Mouse (Mus musculus) G1E (cell line): ENCODE results near the gene Pdk1. TPM values are rescaled to one million over a fixed set of nuclear protein-coding genes. Genes with fewer than 3 reads are reported as not detected.

ENCODE experiments used
- ATAC-seq: 2 replicates; pipeline ENCODE4 v1.8.0; 2016; ENCODE audit warnings: mild to moderate bottlenecking; ENCODE audit not compliant: insufficient number of reproducible peaks, poor library complexity, low FRiP score, severe bottlenecking; ENCODE audit errors: extremely low read depth
- DNase-seq: peaks from one replicate; pipeline ENCODE4 v3.0.0; 2012; ENCODE audit warnings: low spot score
- H3K27me3 ChIP-seq: 2 replicates; pipeline ENCODE4 v1.6.1; 2012; ENCODE audit warnings: mild to moderate bottlenecking, low read length, inconsistent platforms; ENCODE audit not compliant: insufficient read depth
- H3K36me3 ChIP-seq: replicated peaks from 2 replicates; pipeline ENCODE3; 2012; ENCODE audit warnings: mild to moderate bottlenecking, inconsistent platforms
- H3K4me1 ChIP-seq: 2 replicates; pipeline ENCODE4 v1.6.1; 2012; ENCODE audit warnings: low read depth, low read length, inconsistent platforms, mixed read lengths; ENCODE audit not compliant: insufficient read depth
- H3K4me3 ChIP-seq: 2 replicates; pipeline ENCODE4 v1.5.1; 2012; ENCODE audit warnings: low read depth, mild to moderate bottlenecking, inconsistent platforms, low read length, moderate library complexity, mixed read lengths
- H3K9me3 ChIP-seq: replicated peaks from 2 replicates; pipeline ENCODE4 v1.6.1; 2012; ENCODE audit warnings: inconsistent platforms
- CTCF ChIP-seq: IDR thresholded peaks from 2 replicates; pipeline ENCODE4 v1.5.1; 2012; ENCODE audit warnings: low read depth, low read length, inconsistent platforms, mixed read lengths
- GATA1 ChIP-seq: IDR thresholded peaks from 2 replicates; pipeline ENCODE4 v1.6.1; 2012; ENCODE audit warnings: borderline replicate concordance, low read length, inconsistent platforms, mixed read lengths
- GATA2 ChIP-seq: IDR thresholded peaks from 2 replicates; pipeline ENCODE4 v1.6.1; 2012; ENCODE audit warnings: low read depth, low read length, inconsistent platforms, borderline replicate concordance
- POLR2AphosphoS5 ChIP-seq: IDR thresholded peaks from 2 replicates; pipeline ENCODE4 v1.6.1; 2012; ENCODE audit warnings: low read depth, low read length, inconsistent platforms; ENCODE audit not compliant: insufficient replicate concordance
- TAL1 ChIP-seq: conservative IDR thresholded peaks from 2 replicates; pipeline ENCODE4 v1.6.1; 2012; ENCODE audit warnings: low read depth, low read length, inconsistent platforms, mixed read lengths
- polyA plus RNA-seq: library from polyadenylated mRNA; stranded (reverse); fragments of >175 nt; gene quantifications from 2 replicates; pipeline ENCODE4 v1.2.3, GENCODE M21; 2012
- total RNA-seq, 2 experiments: library from RNA; stranded (forward) in 1 of 2; stranded (reverse) in 1 of 2; fragments of 200-1000 nt in 1 of 2; fragments of >200 nt in 1 of 2; fragmentation: Nextera tagmentation in 1 of 2; gene quantifications; 2 replicates each; pipeline ENCODE4 v1.2.3; 2014 to 2017

The Pdk1 gene
- total and polyA plus RNA-seq, 3 experiments: 50.3 to 141 (median 62.8) TPM

- TF ChIP-seq POLR2AphosphoS5: no peak
- no peak for TF ChIP-seq GATA2
- no peak for TF ChIP-seq CTCF
- TF ChIP-seq TAL1: no peak
- no peak for TF ChIP-seq GATA1
- no peak for ATAC-seq
- Histone ChIP-seq H3K4me1 (peaks cover 42% of the 10 kb centered on the region), H3K4me3 (peak overlapping the region; percentile 87; the same call in 1 of the 2 replicates), H3K36me3 (peaks cover 8% of the 10 kb centered on the region), H3K9me3 (no peaks in the 10 kb centered on the region), H3K27me3 (no peaks in the 10 kb centered on the region)
- DNase-seq: no peak
Observed at GRCm38 (mm10) chr2:71872141-71872540, 883 bp upstream of the Pdk1 start.

DNA sequence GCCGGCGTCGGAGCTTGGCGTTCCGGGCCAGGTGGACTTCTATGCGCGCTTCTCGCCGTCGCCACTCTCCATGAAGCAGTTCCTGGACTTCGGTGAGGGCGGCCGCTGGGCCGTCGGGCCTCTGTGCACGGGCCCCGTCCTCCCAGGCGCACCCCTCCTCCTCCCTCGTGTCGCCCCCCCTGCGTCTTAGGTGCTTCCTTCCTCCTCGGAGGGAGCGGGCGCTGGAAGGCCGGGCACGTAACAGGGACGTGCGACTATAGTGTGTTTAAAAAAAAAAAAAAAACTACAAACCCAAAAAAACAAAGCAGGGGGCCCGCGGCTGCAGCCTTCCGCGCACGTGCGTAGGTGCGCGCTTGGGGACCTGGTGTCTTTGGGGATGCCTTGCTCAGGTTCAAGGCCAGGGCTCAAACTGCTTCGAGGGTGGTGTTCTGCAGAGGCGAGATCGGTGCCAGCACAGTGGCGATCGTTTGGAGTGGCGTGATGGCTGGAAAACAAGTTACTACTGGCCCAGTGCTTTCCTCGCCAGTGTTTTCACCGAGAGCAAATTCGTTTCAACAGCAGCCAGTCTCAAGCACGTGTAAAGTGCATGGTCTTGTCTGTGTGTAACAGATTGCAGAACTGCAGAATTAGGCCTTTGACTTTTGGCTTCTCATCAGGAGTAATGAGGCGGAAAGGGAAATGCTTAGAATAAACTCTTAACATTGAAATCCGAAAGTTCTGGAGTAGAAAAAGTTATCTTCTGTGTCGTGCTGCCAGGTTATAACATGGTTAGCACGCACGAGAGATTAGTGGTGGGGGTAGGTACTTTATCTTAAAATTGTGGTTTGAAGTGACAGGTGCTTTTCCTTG is 674 bp downstream of the Pdk1 start:
- DNase-seq (peak; percentile 56), ATAC-seq (peak; percentile 15; the same call in 1 of the 2 replicates)
- Histone ChIP-seq H3K4me3 (peak overlapping the region; percentile 87), H3K36me3 (peaks cover 20% of the 10 kb centered on the region), H3K27me3 (no peaks in the 10 kb centered on the region), H3K4me1 (peaks cover 50% of the 10 kb centered on the region), H3K9me3 (no peaks in the 10 kb centered on the region)
- TF ChIP-seq POLR2AphosphoS5 (no peak), TAL1 (peak; percentile 36; the same call in 1 of the 2 replicates)

DNA sequence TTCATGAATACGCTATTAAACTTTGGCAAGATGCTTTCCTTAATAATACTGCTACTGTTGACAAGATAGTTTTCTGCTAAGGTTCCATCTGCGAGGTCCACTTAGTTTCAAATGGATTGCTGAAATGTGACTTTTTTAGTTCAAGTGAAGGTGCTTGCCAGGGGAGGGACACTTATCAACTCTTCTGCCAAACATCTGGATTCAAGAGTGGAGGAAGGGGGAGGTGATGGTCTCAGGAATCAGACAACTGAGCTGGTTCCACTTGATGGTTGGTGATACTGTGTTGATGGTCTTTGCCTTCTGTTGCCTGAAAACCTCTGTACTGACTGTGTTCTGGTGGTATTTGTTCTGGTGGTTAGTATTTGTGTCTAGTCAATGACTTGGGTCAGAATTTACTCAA is 1.4 kb downstream of the Pdk1 start:
- H3K9me3 ChIP-seq: no peaks in the 10 kb centered on the region
- H3K4me1 ChIP-seq: peaks cover 53% of the 10 kb centered on the region
- no peaks in the 10 kb centered on the region for H3K27me3 ChIP-seq
- ATAC-seq: no peak
- peaks cover 22% of the 10 kb centered on the region for H3K36me3 ChIP-seq
- peak overlapping the region; percentile 87; the same call in 1 of the 2 replicates for H3K4me3 ChIP-seq
- peak; percentile 57 for DNase-seq
- TF ChIP-seq TAL1 (peak; percentile 34), POLR2AphosphoS5 (no peak)

DNA sequence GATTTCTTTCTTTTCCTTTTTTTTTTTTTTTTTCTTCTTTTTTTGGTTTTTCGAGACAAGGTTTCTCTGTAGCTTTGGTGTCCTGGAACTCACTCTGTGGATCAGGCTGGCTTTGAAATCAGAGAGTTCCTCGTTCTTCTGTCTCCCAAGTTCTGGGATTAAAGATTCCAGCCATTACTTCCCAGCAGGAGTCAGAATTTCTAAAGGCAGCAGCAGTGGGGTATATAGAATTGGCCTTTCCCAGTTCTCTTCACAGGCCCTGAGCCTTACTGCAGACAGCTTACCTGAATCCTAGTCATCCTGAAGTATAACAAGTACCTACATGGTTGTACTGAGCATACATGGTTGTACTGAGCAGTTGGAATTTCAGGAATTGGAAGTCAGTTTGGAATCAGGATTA is 1.8 kb downstream of the Pdk1 start:
- TF ChIP-seq GATA1 (no peak), TAL1 (no peak)
- no peaks in the 10 kb centered on the region for H3K9me3 ChIP-seq
- H3K27me3 ChIP-seq: no peaks in the 10 kb centered on the region
- peaks cover 25% of the 10 kb centered on the region for H3K36me3 ChIP-seq
- peak overlapping the region; percentile 87 for H3K4me3 ChIP-seq
- DNase-seq: no peak
- no peak for ATAC-seq
- H3K4me1 ChIP-seq: peaks cover 53% of the 10 kb centered on the region

- TF ChIP-seq GATA2 (no peak), TAL1 (no peak), CTCF (no peak), GATA1 (no peak), POLR2AphosphoS5 (no peak)
- Histone ChIP-seq H3K27me3 (no peaks in the 10 kb centered on the region), H3K9me3 (no peaks in the 10 kb centered on the region), H3K4me1 (peaks cover 41% of the 10 kb centered on the region), H3K4me3 (no peak overlapping the region), H3K36me3 (peaks cover 47% of the 10 kb centered on the region)
- no peak for ATAC-seq
- no peak for DNase-seq
Observed at GRCm38 (mm10) chr2:71877865-71878264, 4.8 kb downstream of the Pdk1 start.

DNA sequence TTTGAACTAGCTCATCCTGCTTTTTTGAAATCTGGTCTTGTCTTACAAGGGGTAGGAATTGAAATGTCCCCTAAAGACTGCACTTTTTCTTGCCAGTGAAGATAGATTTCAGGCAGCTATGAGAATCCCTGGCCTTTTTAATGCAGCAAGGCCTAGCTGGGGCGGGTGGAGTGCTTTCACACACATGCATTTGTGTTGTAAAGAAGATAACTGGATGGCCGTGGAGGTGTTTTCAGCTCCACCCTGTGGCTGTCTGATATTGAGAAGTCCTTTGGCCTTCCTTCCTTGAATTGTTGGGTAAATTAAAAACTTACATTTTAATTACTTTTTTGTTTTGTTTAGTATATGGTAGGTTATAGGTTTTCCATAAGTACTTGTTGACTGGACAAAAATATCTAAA is 5.4 kb downstream of the Pdk1 start:
- Histone ChIP-seq H3K4me1 (peaks cover 43% of the 10 kb centered on the region), H3K9me3 (no peaks in the 10 kb centered on the region), H3K4me3 (no peak overlapping the region), H3K36me3 (peaks cover 53% of the 10 kb centered on the region), H3K27me3 (no peaks in the 10 kb centered on the region)
- TF ChIP-seq CTCF: no peak
- no peak for TF ChIP-seq POLR2AphosphoS5
- TF ChIP-seq TAL1: no peak
- no peak for TF ChIP-seq GATA1
- no peak for TF ChIP-seq GATA2
- DNase-seq: no peak
- no peak for ATAC-seq

GRCm38 (mm10) chr2:71878943-71879342 is 5.9 kb downstream of the Pdk1 start:
- no peak for ATAC-seq
- H3K36me3 ChIP-seq: peaks cover 58% of the 10 kb centered on the region

More at GRCm38 (mm10) chr2:71878943-71879342, 5.9 kb downstream of the Pdk1 start:
- TF ChIP-seq TAL1 (no peak), CTCF (no peak), POLR2AphosphoS5 (no peak), GATA2 (no peak), GATA1 (no peak)
- no peaks in the 10 kb centered on the region for H3K27me3 ChIP-seq
- H3K4me1 ChIP-seq: peaks cover 39% of the 10 kb centered on the region
- H3K4me3 ChIP-seq: no peak overlapping the region
- H3K9me3 ChIP-seq: no peaks in the 10 kb centered on the region
- no peak for DNase-seq
